Mouse (Mus musculus) embryo, embryonic 10 days (tissue): Measurements from ENCODE around the gene Mycbp2.

ENCODE experiments used
- DNase-seq: peaks from one replicate; pipeline ENCODE4 v3.0.0-alpha.2; 2015; ENCODE audit warnings: low spot score

The Mycbp2 gene

GRCm38 (mm10) chr14:103258745-103259144 is 87.9 kb downstream of the Mycbp2 start:
- no peak for DNase-seq

GRCm38 (mm10) chr14:103256866-103257265 is 89.7 kb downstream of the Mycbp2 start:
- DNase-seq = no peak

- DNase-seq = no peak
Measured at GRCm38 (mm10) chr14:103254311-103254710, 92.3 kb downstream of the Mycbp2 start.

GRCm38 (mm10) chr14:103242020-103242419 is 104.6 kb downstream of the Mycbp2 start:
- no peak for DNase-seq

- no peak for DNase-seq
Measured at GRCm38 (mm10) chr14:103234770-103235169, 111.8 kb downstream of the Mycbp2 start.

GRCm38 (mm10) chr14:103233640-103234593 is 112.7 kb downstream of the Mycbp2 start:
- DNase-seq = no peak

- no peak for DNase-seq
Measured at GRCm38 (mm10) chr14:103222356-103222755, 124.3 kb downstream of the Mycbp2 start.

- DNase-seq = no peak
Measured at GRCm38 (mm10) chr14:103221751-103222150, 124.9 kb downstream of the Mycbp2 start.

- no peak for DNase-seq
Measured at GRCm38 (mm10) chr14:103216331-103216730, 130.3 kb downstream of the Mycbp2 start.

GRCm38 (mm10) chr14:103186658-103187057 is 160.0 kb downstream of the Mycbp2 start:
- DNase-seq = no peak

GRCm38 (mm10) chr14:103186076-103186475 is 160.5 kb downstream of the Mycbp2 start:
- DNase-seq = no peak

- DNase-seq = no peak
Measured at GRCm38 (mm10) chr14:103180096-103180495, 166.5 kb downstream of the Mycbp2 start.

- DNase-seq = no peak
Measured at GRCm38 (mm10) chr14:103162923-103163322, 183.7 kb downstream of the Mycbp2 start.

GRCm38 (mm10) chr14:103155685-103156084 is 190.9 kb downstream of the Mycbp2 start:
- DNase-seq = no peak

- no peak for DNase-seq
Measured at GRCm38 (mm10) chr14:103150139-103150538, 196.5 kb downstream of the Mycbp2 start.

- peak; percentile 54 for DNase-seq
Measured at GRCm38 (mm10) chr14:103131991-103132390, 214.6 kb downstream of the Mycbp2 start.

- DNase-seq = no peak
Measured at GRCm38 (mm10) chr14:103125756-103126155, 220.9 kb downstream of the Mycbp2 start.

GRCm38 (mm10) chr14:103114994-103115670 is 231.5 kb downstream of the Mycbp2 start:
- DNase-seq = no peak

GRCm38 (mm10) chr14:103112606-103113363 is 233.8 kb downstream of the Mycbp2 start:
- no peak for DNase-seq

GRCm38 (mm10) chr14:103109971-103110370 is 236.6 kb downstream of the Mycbp2 start:
- no peak for DNase-seq

- DNase-seq = no peak
Measured at GRCm38 (mm10) chr14:103106301-103106700, 240.3 kb downstream of the Mycbp2 start.

GRCm38 (mm10) chr14:103102731-103103335 is 243.8 kb downstream of the Mycbp2 start:
- no peak for DNase-seq
